Mouse (Mus musculus): ENCODE measurements around the gene Acads. TPM values are rescaled to one million over a fixed set of nuclear protein-coding genes. Genes with fewer than 3 reads are reported as not detected.
A peak's percentile ranks its signal among the peaks of the same experiment; 100 is the strongest.

Acads gene
- polyA plus RNA-seq, 1 experiment from 2014 or later = 37.4 TPM

DNA sequence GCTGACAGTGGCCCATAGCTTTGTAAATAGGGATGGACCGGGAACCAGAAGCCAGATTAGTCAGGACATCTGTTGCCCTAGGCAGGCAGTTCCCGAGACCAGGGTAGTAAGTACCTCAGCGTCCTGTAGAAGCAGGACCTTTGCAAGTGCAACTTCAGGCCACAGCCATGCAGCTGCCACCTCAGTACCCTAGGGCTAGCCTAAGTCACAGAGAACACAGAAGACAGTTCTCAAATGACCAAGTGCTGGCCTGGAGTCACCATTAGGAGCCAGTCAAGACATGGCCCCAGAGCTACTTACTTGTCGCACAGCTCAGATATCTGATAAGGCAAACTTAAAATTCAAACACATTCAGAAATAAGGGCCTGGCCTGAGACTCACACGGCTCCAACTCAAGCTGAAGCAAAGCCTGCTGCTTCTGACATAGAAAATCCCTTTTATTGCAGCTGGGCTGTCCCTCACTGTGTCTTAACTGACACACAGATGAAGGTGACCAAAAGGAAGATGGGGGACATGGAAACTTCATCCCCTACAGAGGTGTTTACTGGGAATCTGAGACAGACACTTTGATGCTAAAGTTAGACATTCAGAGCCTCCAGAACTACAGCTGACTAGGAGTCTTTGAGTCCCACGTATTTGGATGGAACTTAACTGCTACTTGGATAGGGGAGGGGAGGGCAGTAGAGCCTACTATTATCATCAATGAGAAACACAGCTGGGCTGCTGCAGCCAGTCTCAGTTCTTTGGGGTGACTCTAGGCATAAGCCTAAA is 27.0 kb upstream of the Acads start:
- WGBS = 78% methylated on average over 6 of the region's 6 CpGs

GRCm38 (mm10) chr5:115145253-115145968 is 26.3 kb upstream of the Acads start:
- WGBS = 80% methylated on average over 11 of the region's 11 CpGs
- Histone ChIP-seq H3K9ac (ENCODE audit: low read depth, low read length) (no peak overlapping the region), H3K4me2 (no peak overlapping the region), H3K4me3 (ENCODE audit: low read depth, low read length) (no peak overlapping the region), H3K27me3 (replicated peaks; ENCODE audit: control insufficient read depth, insufficient read depth, low read length) (no peaks in the 10 kb centered on the region), H3K9me3 (ENCODE audit: control insufficient read depth, low read length) (no peaks in the 10 kb centered on the region), H3K27ac (ENCODE audit: low read depth, low read length) (no peak overlapping the region), H3K36me3 (ENCODE audit: control insufficient read depth, insufficient read depth, low read length) (peaks cover 41% of the 10 kb centered on the region), H3K4me1 (replicated peaks; ENCODE audit: control insufficient read depth, insufficient read depth, low read length) (no peaks in the 10 kb centered on the region)
- ATAC-seq (replicated peaks; ENCODE audit: low FRiP score) = no peak
- no peak for DNase-seq (ENCODE audit: low spot score)

More for the DNA sequence above, 27.0 kb upstream of the Acads start:
- Histone ChIP-seq H3K27me3 (replicated peaks; ENCODE audit: control insufficient read depth, insufficient read depth, low read length) (no peaks in the 10 kb centered on the region), H3K4me1 (replicated peaks; ENCODE audit: control insufficient read depth, insufficient read depth, low read length) (no peaks in the 10 kb centered on the region), H3K4me2 (no peak overlapping the region), H3K36me3 (ENCODE audit: control insufficient read depth, insufficient read depth, low read length) (peaks cover 48% of the 10 kb centered on the region), H3K9me3 (ENCODE audit: control insufficient read depth, low read length) (no peaks in the 10 kb centered on the region), H3K27ac (ENCODE audit: low read depth, low read length) (no peak overlapping the region), H3K4me3 (ENCODE audit: low read depth, low read length) (no peak overlapping the region), H3K9ac (ENCODE audit: low read depth, low read length) (no peak overlapping the region)
- DNase-seq (ENCODE audit: low spot score) = no peak
- no peak for ATAC-seq (replicated peaks; ENCODE audit: low FRiP score)

DNA sequence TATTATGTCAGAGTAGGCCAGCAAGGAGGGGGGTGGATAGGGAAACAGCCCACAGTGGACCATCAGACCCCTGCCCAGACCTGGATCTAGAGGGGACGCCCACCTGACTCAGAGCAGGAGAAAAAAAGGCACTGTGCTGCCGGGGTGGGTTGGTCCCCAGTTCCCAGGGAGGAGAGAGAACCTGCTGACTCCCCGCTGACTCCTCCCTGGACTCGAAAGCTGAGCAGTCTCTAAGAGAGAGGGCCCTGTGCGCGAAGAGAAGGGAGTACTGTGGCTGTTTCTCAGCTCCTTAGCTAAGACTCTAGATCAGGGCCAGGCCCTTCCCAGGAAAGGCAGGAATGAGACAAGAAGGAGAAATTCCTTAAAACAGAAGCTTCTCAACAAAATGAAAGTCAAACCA is 25.3 kb upstream of the Acads start:
- Histone ChIP-seq H3K36me3 (ENCODE audit: control insufficient read depth, insufficient read depth, low read length) (peaks cover 31% of the 10 kb centered on the region), H3K4me3 (ENCODE audit: low read depth, low read length) (no peak overlapping the region), H3K4me1 (replicated peaks; ENCODE audit: control insufficient read depth, insufficient read depth, low read length) (no peaks in the 10 kb centered on the region), H3K27me3 (replicated peaks; ENCODE audit: control insufficient read depth, insufficient read depth, low read length) (no peaks in the 10 kb centered on the region), H3K4me2 (no peak overlapping the region), H3K9ac (ENCODE audit: low read depth, low read length) (no peak overlapping the region), H3K9me3 (ENCODE audit: control insufficient read depth, low read length) (no peaks in the 10 kb centered on the region), H3K27ac (ENCODE audit: low read depth, low read length) (no peak overlapping the region)
- WGBS = 80% methylated on average over 6 of the region's 6 CpGs
- no peak for ATAC-seq (replicated peaks; ENCODE audit: low FRiP score)
- no peak for DNase-seq (ENCODE audit: low spot score)

- no peak overlapping the region for H3K27ac ChIP-seq (ENCODE audit: low read depth, low read length)
- no peaks in the 10 kb centered on the region for H3K4me1 ChIP-seq (replicated peaks; ENCODE audit: control insufficient read depth, insufficient read depth, low read length)
- no peak overlapping the region for H3K4me3 ChIP-seq (ENCODE audit: low read depth, low read length)
- ATAC-seq (replicated peaks; ENCODE audit: low FRiP score) = no peak
- no peaks in the 10 kb centered on the region for H3K27me3 ChIP-seq (replicated peaks; ENCODE audit: control insufficient read depth, insufficient read depth, low read length)
- no peak overlapping the region for H3K4me2 ChIP-seq
- peaks cover 27% of the 10 kb centered on the region for H3K36me3 ChIP-seq (ENCODE audit: control insufficient read depth, insufficient read depth, low read length)
- H3K9me3 ChIP-seq (ENCODE audit: control insufficient read depth, low read length) = no peaks in the 10 kb centered on the region
- 76% methylated on average over 10 of the region's 10 CpGs for WGBS
- H3K9ac ChIP-seq (ENCODE audit: low read depth, low read length) = no peak overlapping the region
- DNase-seq (ENCODE audit: low spot score) = no peak
These were observed 24.4 kb upstream of the Acads start for GRCm38 (mm10) chr5:115143552-115143951.

DNA sequence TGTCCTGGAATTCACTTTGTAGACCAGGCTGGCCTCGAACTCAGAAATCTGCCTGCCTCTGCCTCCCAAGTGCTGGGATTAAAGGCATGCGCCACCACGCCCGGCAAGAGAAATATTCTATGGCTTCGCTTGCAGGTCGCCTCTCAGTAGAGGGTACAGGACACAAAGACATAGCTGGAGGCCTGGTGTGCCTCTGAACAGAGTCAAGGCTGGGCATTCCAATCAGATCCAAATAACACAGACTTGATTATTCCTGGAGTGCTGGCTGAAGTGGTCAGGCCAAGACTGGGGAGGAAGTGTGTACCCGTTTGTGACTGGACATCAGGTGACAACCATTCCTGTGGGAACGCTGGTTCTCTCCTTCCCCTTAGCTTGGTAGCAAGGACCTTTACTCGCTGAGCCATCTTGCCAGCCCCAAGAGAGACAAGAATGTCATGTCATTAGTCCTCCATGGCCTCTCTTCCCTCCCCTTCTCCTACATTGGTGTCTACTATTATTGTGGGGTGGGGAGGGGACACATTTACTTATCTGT is 23.1 kb upstream of the Acads start:
- ATAC-seq (replicated peaks; ENCODE audit: low FRiP score) (no peak), DNase-seq (ENCODE audit: low spot score) (no peak)
- Histone ChIP-seq H3K4me1 (replicated peaks; ENCODE audit: control insufficient read depth, insufficient read depth, low read length) (no peaks in the 10 kb centered on the region), H3K4me2 (no peak overlapping the region), H3K27me3 (replicated peaks; ENCODE audit: control insufficient read depth, insufficient read depth, low read length) (no peaks in the 10 kb centered on the region), H3K9me3 (ENCODE audit: control insufficient read depth, low read length) (no peaks in the 10 kb centered on the region), H3K9ac (ENCODE audit: low read depth, low read length) (no peak overlapping the region), H3K36me3 (ENCODE audit: control insufficient read depth, insufficient read depth, low read length) (peaks cover 14% of the 10 kb centered on the region), H3K4me3 (ENCODE audit: low read depth, low read length) (no peak overlapping the region), H3K27ac (ENCODE audit: low read depth, low read length) (no peak overlapping the region)
- 86% methylated on average over 9 of the region's 9 CpGs for WGBS

GRCm38 (mm10) chr5:115140726-115141125 is 21.6 kb upstream of the Acads start:
- Histone ChIP-seq H3K9ac (ENCODE audit: low read depth, low read length) (no peak overlapping the region), H3K4me2 (no peak overlapping the region), H3K4me3 (ENCODE audit: low read depth, low read length) (no peak overlapping the region), H3K36me3 (ENCODE audit: control insufficient read depth, insufficient read depth, low read length) (peaks cover 1% of the 10 kb centered on the region; the same call in 1 of the 2 replicates), H3K4me1 (replicated peaks; ENCODE audit: control insufficient read depth, insufficient read depth, low read length) (no peaks in the 10 kb centered on the region), H3K9me3 (ENCODE audit: control insufficient read depth, low read length) (no peaks in the 10 kb centered on the region), H3K27me3 (replicated peaks; ENCODE audit: control insufficient read depth, insufficient read depth, low read length) (no peaks in the 10 kb centered on the region), H3K27ac (ENCODE audit: low read depth, low read length) (no peak overlapping the region)
- DNase-seq (ENCODE audit: low spot score) (no peak), ATAC-seq (replicated peaks; ENCODE audit: low FRiP score) (no peak)
- 55% methylated on average over 3 of the region's 3 CpGs for WGBS

DNA sequence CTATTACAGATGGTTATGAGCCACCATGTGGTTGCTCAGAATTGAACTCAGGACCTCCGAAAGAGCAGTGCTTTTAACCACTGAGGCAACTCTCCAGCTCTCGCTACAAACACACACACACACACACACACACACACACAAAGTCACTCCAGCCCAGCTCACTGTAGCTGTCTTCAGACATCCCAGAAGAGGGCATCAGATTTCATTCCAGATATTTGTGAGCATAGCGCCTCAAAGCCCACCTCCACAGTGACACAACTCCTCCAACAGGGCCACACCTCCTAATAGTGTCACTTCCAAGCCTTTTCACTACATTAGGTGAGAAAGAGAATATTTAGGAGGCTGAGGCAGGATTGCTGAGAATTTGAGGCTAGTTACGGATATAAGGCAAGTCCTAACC is 20.0 kb upstream of the Acads start:
- DNase-seq (ENCODE audit: low spot score) = no peak
- 60% methylated on average over 4 of the region's 4 CpGs for WGBS
- H3K27ac ChIP-seq (ENCODE audit: low read depth, low read length) = no peak overlapping the region
- no peaks in the 10 kb centered on the region for H3K27me3 ChIP-seq (replicated peaks; ENCODE audit: control insufficient read depth, insufficient read depth, low read length)
- H3K9me3 ChIP-seq (ENCODE audit: control insufficient read depth, low read length) = no peaks in the 10 kb centered on the region
- H3K4me1 ChIP-seq (replicated peaks; ENCODE audit: control insufficient read depth, insufficient read depth, low read length) = peaks cover under 1% of the 10 kb centered on the region
- H3K4me2 ChIP-seq = no peak overlapping the region
- ATAC-seq (replicated peaks; ENCODE audit: low FRiP score) = no peak
- H3K36me3 ChIP-seq (ENCODE audit: control insufficient read depth, insufficient read depth, low read length) = no peaks in the 10 kb centered on the region; the same call in 1 of the 2 replicates
- no peak overlapping the region for H3K9ac ChIP-seq (ENCODE audit: low read depth, low read length)
- no peak overlapping the region for H3K4me3 ChIP-seq (ENCODE audit: low read depth, low read length)

DNA sequence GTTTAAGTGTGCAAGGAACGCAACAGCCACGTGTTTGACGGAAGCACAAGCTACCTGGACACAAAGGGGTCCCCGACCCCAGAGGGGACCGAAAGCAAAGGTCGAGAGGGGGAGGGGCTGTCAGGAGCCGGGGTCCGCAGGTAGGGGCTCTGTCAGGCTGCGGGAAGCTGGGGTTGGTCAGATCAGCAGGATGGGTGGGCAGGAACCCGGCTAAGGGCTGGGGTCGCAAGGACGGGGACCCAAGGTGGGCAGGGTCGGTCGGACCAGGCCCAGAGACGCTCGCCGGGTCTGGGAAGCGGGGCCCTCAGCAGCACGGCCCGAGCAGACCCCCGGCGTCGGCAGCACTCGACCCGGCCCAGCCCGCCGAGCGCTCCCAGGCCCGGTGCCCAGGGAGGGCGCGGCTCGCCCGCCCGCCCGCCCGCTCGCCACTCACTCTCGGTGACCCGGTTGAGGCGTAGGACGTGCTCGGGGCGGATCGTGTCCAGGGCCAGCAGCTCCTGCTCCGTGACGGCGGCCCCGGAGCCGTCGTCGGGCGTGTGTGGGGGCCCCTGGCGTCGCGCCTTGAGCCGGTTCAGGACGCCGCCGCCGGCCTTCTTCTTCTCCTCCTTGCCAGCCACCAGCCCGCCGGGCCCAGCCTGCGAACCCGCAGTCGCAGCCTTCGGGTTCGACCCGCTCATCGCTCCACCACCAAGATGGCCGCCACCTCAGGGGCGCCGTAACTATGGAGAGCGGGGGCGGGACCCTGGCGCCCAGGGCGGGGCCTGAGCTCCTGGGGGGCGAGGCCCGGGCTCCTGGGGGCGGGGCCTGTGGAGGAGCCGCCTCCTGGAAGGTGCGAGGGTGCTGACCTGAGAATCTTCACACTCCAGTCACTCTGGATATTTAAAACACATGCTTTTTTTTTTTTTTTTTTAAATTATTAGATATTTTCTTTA is 15.4 kb upstream of the Acads start, which contains the start of gene Unc119b:
Gene Unc119b (minus strand): TSS at position 742 of the 932 bp plus-strand sequence.
- peak within 1 kb of the TSS; percentile 76 for H3K9ac ChIP-seq (ENCODE audit: low read depth, low read length)
- peak within 1 kb of the TSS; percentile 90 for H3K4me2 ChIP-seq
- peak; percentile 90 for DNase-seq (ENCODE audit: low spot score)
- no peak within 1 kb of the TSS for H3K27ac ChIP-seq (ENCODE audit: low read depth, low read length)
- H3K9me3 ChIP-seq (ENCODE audit: control insufficient read depth, low read length) = no peaks in the 10 kb centered on the region
- H3K36me3 ChIP-seq (ENCODE audit: control insufficient read depth, insufficient read depth, low read length) = peaks cover 6% of the 10 kb centered on the region; the same call in 1 of the 2 replicates
- WGBS = under 1% methylated on average over 70 of the region's 81 CpGs
- no peaks in the 10 kb centered on the region for H3K27me3 ChIP-seq (replicated peaks; ENCODE audit: control insufficient read depth, insufficient read depth, low read length)
- peak within 1 kb of the TSS; percentile 81 for H3K4me3 ChIP-seq (ENCODE audit: low read depth, low read length)
- peak; percentile 97 for ATAC-seq (replicated peaks; ENCODE audit: low FRiP score)
- H3K4me1 ChIP-seq (replicated peaks; ENCODE audit: control insufficient read depth, insufficient read depth, low read length) = peaks cover 9% of the 10 kb centered on the region
